Mouse (Mus musculus) liver, embryonic 11.5 days (tissue): ENCODE results near the gene Kcnma1. TPM values are rescaled to one million over a fixed set of nuclear protein-coding genes. Genes with fewer than 3 reads are reported as not detected.

Source experiments
- ATAC-seq: fragments of 200-750 bp; cut with Nextera tagmentation; replicated peaks from 2 replicates; pipeline ENCODE4 v1.8.0; 2017; ENCODE audit warnings: moderate number of reproducible peaks, mild to moderate bottlenecking, moderate TSS enrichment, moderate library complexity; ENCODE audit not compliant: low FRiP score
- DNase-seq: peaks from one replicate; pipeline ENCODE4 v3.0.0-alpha.2; 2017; ENCODE audit warnings: low spot score
- H3K27ac ChIP-seq: fragments of 300-500 bp; sonication (generic); 2 replicates; pipeline ENCODE4 v1.5.1; 2014; ENCODE audit warnings: mild to moderate bottlenecking, low read depth, low read length, control low read depth
- H3K27me3 ChIP-seq: fragments of 300-500 bp; sonication (generic); replicated peaks from 2 replicates; pipeline ENCODE4 v1.6.1; 2014; ENCODE audit warnings: low read length, mixed read lengths; ENCODE audit not compliant: control insufficient read depth, insufficient read depth
- H3K36me3 ChIP-seq: fragments of 300-500 bp; sonication (generic); 2 replicates; pipeline ENCODE4 v1.6.1; 2014; ENCODE audit warnings: mild to moderate bottlenecking, low read length, moderate library complexity, mixed read lengths; ENCODE audit not compliant: control insufficient read depth, insufficient read depth
- H3K4me1 ChIP-seq: fragments of 300-500 bp; sonication (generic); replicated peaks from 2 replicates; pipeline ENCODE4 v1.6.1; 2014; ENCODE audit warnings: low read length, mixed read lengths; ENCODE audit not compliant: control insufficient read depth, insufficient read depth
- H3K4me2 ChIP-seq: fragments of 300-500 bp; sonication (generic); 2 replicates; pipeline ENCODE4 v1.6.1; 2014; ENCODE audit warnings: mild to moderate bottlenecking, control low read depth, moderate library complexity
- H3K4me3 ChIP-seq: fragments of 300-500 bp; sonication (generic); 2 replicates; pipeline ENCODE4 v1.5.1; 2014; ENCODE audit warnings: low read depth, low read length, control low read depth
- H3K9ac ChIP-seq: fragments of 300-500 bp; sonication (generic); 2 replicates; pipeline ENCODE4 v1.6.1; 2014; ENCODE audit warnings: low read depth, low read length, control low read depth
- H3K9me3 ChIP-seq: fragments of 300-500 bp; sonication (generic); 2 replicates; pipeline ENCODE4 v1.6.1; 2016; ENCODE audit warnings: low read length, inconsistent platforms, mixed read lengths; ENCODE audit not compliant: control insufficient read depth
- WGBS: fragments of 180-500 bp; shearing (Covaris S2); extraction: QIAGEN DNeasy Blood & Tissue Kit; methylation state at CpG from one replicate; pipeline ENCODE4 v1.1.7; 2014; 5-methylcytosine and 5-hydroxymethylcytosine counted together
- polyA plus RNA-seq: library from polyadenylated mRNA; unstranded; fragments of >200 nt; fragmentation: Nextera tagmentation; extraction: Ambion mirVana; gene quantifications from 2 replicates; pipeline ENCODE4 v1.2.1, GENCODE M21; 2014

The Kcnma1 gene
- polyA plus RNA-seq, 1 experiment from 2014 or later = 0.58 TPM

DNA sequence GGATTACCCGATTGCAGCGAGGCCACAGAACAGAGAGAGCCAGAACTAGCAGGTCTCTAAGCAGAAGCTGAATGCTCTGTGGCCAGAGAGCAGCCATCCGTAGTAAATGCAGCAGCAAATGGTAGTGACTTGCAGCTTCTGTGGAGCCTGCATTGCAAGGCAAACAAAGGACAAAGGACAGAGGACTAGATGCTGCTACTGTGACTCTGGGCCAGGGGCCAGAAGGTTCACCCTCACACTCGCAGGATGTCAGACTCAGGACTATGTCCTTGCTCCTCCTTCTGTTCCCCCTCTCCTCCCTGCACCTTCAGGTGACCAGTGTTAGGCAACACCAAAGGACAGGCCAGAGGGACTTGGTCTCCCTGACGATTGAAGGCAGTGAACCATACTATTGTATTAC, 183.0 kb downstream of the Kcnma1 start:
- Histone ChIP-seq H3K4me3 (no peak overlapping the region), H3K4me2 (no peak overlapping the region), H3K4me1 (no peaks in the 10 kb centered on the region), H3K9me3 (no peaks in the 10 kb centered on the region), H3K9ac (no peak overlapping the region), H3K27ac (no peak overlapping the region), H3K36me3 (no peaks in the 10 kb centered on the region), H3K27me3 (no peaks in the 10 kb centered on the region)
- 55% methylated on average over 5 of the region's 5 CpGs for WGBS
- no peak for ATAC-seq
- DNase-seq = no peak

DNA sequence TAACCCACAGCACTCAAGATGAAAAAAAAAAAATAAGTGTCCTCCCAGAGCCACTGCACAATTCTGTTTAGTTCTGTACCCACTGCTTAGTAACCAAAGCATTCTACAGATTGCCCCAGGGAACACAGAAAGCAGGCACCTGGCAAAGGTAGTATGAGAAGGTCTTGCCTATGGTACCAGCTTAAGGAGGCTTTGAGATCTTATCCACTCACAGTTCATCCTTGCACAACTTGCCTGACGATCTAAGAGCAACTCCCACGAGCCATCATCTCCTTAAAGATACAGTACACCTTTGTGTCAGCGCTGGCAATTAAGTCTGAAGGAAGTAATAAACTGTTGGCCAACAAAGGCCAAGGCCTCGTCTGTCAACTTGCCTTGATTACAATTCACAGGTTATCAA, 184.0 kb downstream of the Kcnma1 start:
- no peaks in the 10 kb centered on the region for H3K4me1 ChIP-seq
- H3K36me3 ChIP-seq = no peaks in the 10 kb centered on the region
- 59% methylated on average over 4 of the region's 4 CpGs for WGBS
- DNase-seq = no peak
- no peak for ATAC-seq
- no peak overlapping the region for H3K4me2 ChIP-seq
- no peak overlapping the region for H3K9ac ChIP-seq
- H3K9me3 ChIP-seq = no peaks in the 10 kb centered on the region
- no peak overlapping the region for H3K27ac ChIP-seq
- no peak overlapping the region for H3K4me3 ChIP-seq
- H3K27me3 ChIP-seq = no peaks in the 10 kb centered on the region

DNA sequence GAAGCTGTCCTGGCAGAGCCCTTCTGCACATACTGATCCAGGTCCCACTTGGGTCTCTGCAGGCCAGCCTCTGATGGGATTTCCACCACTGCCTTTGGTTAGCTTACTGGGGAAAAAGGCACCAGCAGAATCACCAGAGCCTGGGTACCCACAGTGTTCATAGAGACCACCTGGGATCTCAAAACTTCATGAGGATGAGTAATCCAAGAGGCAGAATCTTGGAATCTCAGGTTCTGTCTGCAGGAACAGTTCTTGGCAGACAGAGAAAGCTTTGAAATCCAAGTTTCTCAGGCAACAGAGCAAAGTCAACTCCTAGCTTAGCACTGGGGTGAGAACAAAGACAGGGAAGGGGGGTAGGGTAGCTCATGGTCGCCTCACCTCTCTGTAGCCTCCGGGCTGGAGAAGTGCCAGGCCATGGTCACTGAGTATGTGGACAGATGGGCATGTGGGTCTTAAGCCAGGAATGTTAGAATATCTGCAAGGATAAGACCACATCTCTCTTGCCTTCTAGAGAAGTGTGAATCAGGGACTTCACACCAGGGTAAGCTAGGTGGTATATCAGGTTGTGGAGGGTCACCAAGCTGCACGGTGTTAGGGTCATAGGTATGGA, 185.5 kb downstream of the Kcnma1 start:
- no peaks in the 10 kb centered on the region for H3K27me3 ChIP-seq
- no peaks in the 10 kb centered on the region for H3K4me1 ChIP-seq
- 85% methylated on average over 3 of the region's 3 CpGs for WGBS
- H3K9ac ChIP-seq = no peak overlapping the region
- H3K9me3 ChIP-seq = no peaks in the 10 kb centered on the region
- no peak for ATAC-seq
- H3K4me2 ChIP-seq = no peak overlapping the region
- no peak overlapping the region for H3K4me3 ChIP-seq
- DNase-seq = no peak
- H3K27ac ChIP-seq = no peak overlapping the region
- H3K36me3 ChIP-seq = no peaks in the 10 kb centered on the region

DNA sequence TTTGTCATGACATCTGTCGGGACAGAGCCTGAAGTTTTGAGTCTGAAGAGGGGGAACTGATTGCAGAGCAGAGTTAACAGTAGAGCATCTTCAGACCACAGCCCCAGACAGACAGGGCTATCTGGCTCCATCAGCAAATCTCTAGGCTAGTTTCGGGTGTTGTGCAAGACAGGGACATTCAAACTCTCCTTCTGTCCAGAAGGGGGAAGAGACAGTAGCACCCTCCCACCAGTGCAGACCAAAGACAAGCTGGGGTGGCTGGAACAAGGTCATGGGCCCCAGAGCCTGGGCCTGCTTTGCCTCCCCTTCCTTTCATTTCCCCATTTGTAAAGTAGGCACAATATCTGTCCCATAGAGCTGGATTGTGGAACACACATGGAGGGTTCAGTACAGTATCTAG, 189.4 kb downstream of the Kcnma1 start:
- Histone ChIP-seq H3K27me3 (no peaks in the 10 kb centered on the region), H3K4me2 (no peak overlapping the region), H3K4me1 (no peaks in the 10 kb centered on the region), H3K36me3 (no peaks in the 10 kb centered on the region), H3K4me3 (no peak overlapping the region), H3K9ac (no peak overlapping the region), H3K9me3 (no peaks in the 10 kb centered on the region), H3K27ac (no peak overlapping the region)
- WGBS = 48% methylated on average over 2 of the region's 2 CpGs
- ATAC-seq (no peak), DNase-seq (no peak)

DNA sequence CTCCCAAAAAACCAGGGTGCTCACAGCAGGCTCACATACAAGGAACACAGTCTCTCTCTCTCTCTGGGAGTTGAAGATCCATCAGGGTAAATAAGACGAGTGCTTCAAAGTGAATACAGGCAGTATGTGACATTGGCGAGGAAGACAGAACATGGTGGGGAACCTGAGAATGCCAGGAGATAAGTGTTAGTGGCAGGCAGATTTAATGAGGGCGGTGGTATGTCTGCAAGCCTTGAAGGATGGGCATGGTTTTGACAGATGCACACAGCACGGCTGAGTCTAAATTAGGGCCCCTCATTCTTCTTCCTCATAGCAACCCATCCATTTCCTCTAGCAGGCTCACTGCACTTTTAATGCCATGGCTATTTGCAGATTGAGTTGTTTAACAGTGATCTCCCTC, 190.0 kb downstream of the Kcnma1 start:
- no peak overlapping the region for H3K27ac ChIP-seq
- ATAC-seq = no peak
- no peaks in the 10 kb centered on the region for H3K36me3 ChIP-seq
- no peak overlapping the region for H3K9ac ChIP-seq
- H3K4me1 ChIP-seq = no peaks in the 10 kb centered on the region
- no peak overlapping the region for H3K4me3 ChIP-seq
- 46% methylated on average over 4 of the region's 4 CpGs for WGBS
- H3K27me3 ChIP-seq = no peaks in the 10 kb centered on the region
- H3K4me2 ChIP-seq = no peak overlapping the region
- DNase-seq = no peak
- H3K9me3 ChIP-seq = no peaks in the 10 kb centered on the region

DNA sequence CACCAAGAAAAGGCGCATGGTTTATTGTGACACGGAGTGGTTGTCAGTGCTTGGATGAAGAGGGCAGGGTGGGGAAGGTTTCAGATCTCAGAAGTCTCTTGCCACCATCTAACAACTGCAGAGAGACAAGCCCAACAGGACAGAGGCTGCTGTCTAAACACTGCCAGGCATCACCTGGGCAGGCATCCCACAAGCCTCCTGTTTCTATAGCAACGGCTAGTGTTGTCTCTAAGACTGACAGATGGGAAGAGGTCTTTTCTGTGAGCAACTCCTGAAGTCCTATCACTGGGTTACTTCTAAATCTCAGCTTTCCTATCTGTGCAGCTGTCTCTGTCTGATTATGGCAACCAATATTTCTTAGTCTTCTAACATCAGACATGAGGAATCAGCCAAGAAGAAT, 196.7 kb downstream of the Kcnma1 start:
- no peaks in the 10 kb centered on the region for H3K4me1 ChIP-seq
- H3K36me3 ChIP-seq = no peaks in the 10 kb centered on the region
- H3K4me2 ChIP-seq = no peak overlapping the region
- 77% methylated on average over 3 of the region's 3 CpGs for WGBS
- no peak for ATAC-seq
- H3K9ac ChIP-seq = no peak overlapping the region
- H3K27me3 ChIP-seq = no peaks in the 10 kb centered on the region
- DNase-seq = no peak
- no peak overlapping the region for H3K4me3 ChIP-seq
- no peaks in the 10 kb centered on the region for H3K9me3 ChIP-seq
- no peak overlapping the region for H3K27ac ChIP-seq

DNA sequence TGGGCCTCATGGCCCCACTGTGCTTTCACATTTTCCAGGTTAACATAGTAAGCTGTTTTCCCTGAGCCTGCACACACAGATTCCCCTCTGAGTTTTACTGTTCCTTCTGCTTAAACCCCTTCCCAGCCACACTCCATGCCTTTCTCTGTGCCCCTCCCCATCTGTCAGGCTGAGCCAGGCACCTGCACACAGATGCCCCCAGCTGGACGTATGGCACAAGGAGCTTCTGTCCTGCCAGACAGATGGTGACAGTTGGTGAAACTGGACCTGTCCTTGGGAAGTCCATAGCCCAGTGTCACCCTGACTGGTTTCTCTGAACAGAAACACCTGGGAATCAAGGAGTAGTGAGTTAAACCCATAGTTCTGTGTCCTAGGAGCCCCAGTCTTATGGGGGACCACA, 204.2 kb downstream of the Kcnma1 start:
- Histone ChIP-seq H3K27ac (no peak overlapping the region), H3K4me1 (no peaks in the 10 kb centered on the region), H3K9ac (no peak overlapping the region), H3K36me3 (no peaks in the 10 kb centered on the region), H3K9me3 (no peaks in the 10 kb centered on the region), H3K4me3 (no peak overlapping the region), H3K4me2 (no peak overlapping the region), H3K27me3 (no peaks in the 10 kb centered on the region)
- no peak for DNase-seq
- ATAC-seq = no peak
- WGBS = 45% methylated on average over 1 of the region's 1 CpGs

DNA sequence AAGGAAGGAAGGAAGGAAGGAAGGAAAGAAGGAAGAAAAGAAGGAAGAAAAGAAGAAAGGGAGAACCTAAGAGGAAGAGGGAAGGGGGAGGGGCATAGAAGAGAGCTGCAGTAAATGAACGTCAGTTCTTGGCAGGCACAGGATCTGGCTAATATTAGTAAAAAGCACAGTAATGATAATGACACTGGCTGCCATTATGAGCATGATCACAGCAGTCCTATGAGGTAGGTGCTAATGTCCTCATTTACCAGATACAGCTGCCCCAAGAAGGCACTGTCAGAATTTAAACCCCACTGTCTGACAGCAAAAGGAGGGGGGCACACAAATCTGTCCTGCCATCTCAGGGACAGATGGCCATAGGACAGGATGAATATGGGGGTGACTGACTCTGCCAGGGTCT, 205.2 kb downstream of the Kcnma1 start:
- H3K4me1 ChIP-seq = no peaks in the 10 kb centered on the region
- H3K9ac ChIP-seq = no peak overlapping the region
- no peaks in the 10 kb centered on the region for H3K9me3 ChIP-seq
- no peak overlapping the region for H3K4me2 ChIP-seq
- no peaks in the 10 kb centered on the region for H3K27me3 ChIP-seq
- DNase-seq (no peak), ATAC-seq (no peak)
- H3K36me3 ChIP-seq = no peaks in the 10 kb centered on the region
- H3K27ac ChIP-seq = no peak overlapping the region
- WGBS = 44% methylated on average over 1 of the region's 1 CpGs
- no peak overlapping the region for H3K4me3 ChIP-seq

DNA sequence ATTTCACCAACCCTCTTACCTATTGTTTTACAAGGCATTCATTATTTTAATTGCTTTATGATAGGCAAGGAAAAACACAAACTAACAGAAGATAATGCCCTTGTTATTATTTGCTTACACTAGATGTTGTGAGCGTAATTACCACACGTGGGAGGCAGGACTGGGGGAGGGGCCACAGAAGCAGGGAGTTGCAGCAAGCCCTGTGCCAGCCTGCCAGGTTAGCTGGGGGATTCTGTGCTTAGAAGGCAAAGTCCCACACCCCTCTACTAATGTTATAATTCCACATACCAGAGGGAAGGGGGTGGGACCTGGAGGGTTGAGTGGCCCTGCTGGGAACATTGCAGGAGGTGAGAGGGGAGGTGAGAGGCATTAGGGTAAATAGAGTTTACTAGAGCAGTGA, 207.9 kb downstream of the Kcnma1 start:
- Histone ChIP-seq H3K9ac (no peak overlapping the region), H3K4me3 (no peak overlapping the region), H3K36me3 (no peaks in the 10 kb centered on the region), H3K27me3 (no peaks in the 10 kb centered on the region), H3K9me3 (no peaks in the 10 kb centered on the region), H3K4me1 (no peaks in the 10 kb centered on the region), H3K27ac (no peak overlapping the region), H3K4me2 (no peak overlapping the region)
- ATAC-seq (no peak), DNase-seq (no peak)
- 42% methylated on average over 2 of the region's 2 CpGs for WGBS
